Mouse (Mus musculus): ENCODE measurements around the gene Gm7970.
"Not testable (repeated sequence)": the region's sequence is repeated elsewhere in the genome, so short reads cannot be mapped to it uniquely, and the experiment has no call there.

DNA sequence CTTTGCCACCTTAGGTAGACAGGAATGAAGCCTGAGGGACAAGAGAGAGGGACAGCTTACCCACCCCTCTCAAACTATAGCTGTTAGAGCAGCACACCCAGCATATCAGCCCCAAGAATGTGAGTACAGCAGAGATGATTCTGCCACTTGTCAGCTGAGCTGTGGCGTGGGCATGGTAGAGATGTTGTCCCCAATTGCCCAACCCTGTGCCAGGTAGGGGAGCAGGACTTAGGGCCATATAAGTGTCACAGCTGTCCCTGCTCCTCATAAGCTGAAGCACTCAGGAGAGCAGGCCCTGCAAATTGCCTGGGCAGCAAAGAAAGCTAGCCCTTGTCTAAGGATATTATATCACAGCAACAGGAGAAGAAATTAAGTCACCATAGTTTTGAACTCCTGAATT lies 30.7 kb downstream of the Gm7970 start:
- not testable (repeated sequence) for TF ChIP-seq CTCF (IDR thresholded peaks at IDR 0.05); POLR2A (IDR thresholded peaks at IDR 0.05; ENCODE audit: insufficient read depth, low read depth, low read length)
